Mouse (Mus musculus) embryo, embryonic 11.5 days (tissue): ENCODE data around the gene Mllt3.

Experiments used
- DNase-seq: peaks from one replicate; pipeline ENCODE4 v3.0.0-alpha.2; 2012; ENCODE audit warnings: low read depth, low spot score

The Mllt3 gene

GRCm38 (mm10) chr4:87953268-87953667, 79.9 kb downstream of the Mllt3 start:
- DNase-seq: no peak

GRCm38 (mm10) chr4:87949451-87949850, 83.7 kb downstream of the Mllt3 start:
- DNase-seq: no peak

DNA sequence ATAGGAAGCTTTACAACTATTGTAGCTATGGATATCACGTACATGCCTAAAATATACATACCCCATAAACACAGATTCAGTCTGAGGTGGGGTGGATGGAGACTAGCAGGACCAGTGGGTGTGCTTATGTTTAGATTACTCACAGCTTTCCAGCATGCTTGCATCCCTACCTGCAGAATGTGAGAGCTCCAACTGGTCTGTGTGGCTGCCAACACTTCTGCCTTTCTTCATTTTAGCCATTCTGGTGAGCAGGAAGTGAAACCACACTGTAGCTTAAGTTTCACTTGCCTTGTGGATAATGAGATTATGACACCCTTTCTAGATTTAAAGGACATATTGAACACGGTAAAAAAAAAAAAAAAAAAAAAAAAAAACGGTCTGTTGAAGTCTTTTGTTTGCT, 88.8 kb downstream of the Mllt3 start:
- no peak for DNase-seq

DNA sequence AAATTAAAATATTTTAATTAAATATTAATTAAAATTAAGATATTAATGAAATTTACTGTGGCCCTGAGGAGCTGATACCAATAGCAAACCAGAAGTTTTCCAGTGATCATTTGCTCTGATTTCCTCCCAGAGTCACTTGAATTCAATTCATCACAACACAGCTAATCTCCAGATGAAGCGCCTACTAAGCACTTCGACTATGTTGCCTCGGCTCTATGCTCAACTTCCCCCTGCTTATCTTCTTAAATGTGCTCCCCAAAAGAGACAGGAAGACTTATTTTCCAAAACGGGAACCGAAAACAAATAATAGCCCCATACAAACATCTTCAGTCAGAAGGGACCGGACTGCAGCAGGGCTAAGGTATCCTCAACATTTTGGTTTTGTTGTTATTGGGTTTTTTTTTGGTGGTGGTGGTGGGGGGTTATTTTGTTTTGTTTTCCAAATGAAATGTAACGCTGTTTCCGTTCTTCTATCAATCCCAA, 90.2 kb downstream of the Mllt3 start:
- DNase-seq: no peak

GRCm38 (mm10) chr4:87939474-87940154, 93.5 kb downstream of the Mllt3 start:
- DNase-seq: no peak

- no peak for DNase-seq
Measured at GRCm38 (mm10) chr4:87936326-87936725, 96.8 kb downstream of the Mllt3 start.

DNA sequence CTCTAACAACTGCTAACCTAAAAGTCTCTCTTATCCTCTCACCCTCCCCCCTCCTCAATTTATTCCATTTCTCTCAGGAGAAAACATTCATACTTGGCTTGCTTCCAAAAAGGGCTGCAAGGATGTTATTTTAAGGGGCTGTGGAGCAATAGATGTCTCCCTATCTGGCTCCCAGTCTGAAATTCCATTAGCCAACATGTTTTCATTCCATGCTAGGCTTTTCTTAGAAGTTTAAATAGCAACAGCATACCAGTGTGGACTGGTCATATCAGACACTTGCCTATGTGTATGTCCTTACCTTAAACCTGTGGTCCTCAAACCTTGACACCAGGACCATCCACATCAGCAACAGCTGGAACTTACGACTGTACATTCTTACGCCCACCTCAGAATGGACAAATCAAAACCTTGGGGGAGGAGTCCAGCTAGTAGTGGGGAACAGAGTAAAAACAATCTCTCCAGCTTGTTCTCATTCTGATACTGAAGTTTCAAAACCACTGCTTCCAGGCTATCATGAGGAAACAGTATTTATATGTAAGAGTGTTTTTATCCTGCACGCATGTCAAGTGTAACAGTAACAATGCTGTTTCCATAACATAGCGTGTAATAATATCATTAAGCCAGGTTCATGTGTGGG, 99.3 kb downstream of the Mllt3 start:
- peak; percentile 17 for DNase-seq

DNA sequence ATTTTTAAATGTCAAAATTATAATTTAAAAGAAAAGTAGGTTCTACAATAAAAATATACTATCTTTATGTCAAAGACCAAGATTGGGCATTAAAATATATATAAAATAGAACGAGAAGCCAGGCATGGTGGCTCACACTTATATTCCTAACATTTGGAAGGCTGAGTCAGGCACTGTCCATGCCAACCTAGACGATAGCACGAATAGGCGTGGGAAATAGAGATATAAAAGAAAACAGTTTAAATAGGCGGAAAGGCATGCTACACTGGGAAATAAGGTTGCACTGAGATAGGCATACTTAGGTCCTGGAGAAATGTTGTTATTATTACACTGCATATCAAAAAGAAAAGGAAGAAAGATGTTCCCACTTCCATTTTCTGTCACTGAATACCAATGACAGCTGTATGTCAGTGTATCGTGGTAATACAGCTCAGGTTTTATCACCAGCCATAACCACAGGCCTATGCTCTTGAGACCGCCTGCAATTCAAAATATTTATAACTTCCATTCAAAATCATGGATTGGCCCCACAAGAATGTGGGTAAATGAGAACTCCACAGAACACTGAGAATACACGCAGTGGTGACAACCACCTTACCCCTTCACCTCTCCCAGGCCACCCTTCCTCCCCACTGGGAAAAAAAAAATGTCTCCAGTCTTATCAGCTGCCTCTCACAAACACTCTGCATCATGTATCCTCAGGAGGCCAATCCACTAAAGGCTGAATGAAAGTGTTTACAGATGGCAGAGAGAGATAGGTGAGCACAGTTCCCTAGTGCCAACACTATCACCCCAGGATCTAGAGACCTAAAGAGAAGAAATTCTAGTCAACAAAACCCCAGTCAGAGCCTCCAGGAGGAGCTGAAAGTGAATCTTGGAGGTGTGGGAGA, 102.6 kb downstream of the Mllt3 start:
- DNase-seq: no peak

GRCm38 (mm10) chr4:87928603-87929199, 104.5 kb downstream of the Mllt3 start:
- DNase-seq: no peak

GRCm38 (mm10) chr4:87927354-87927753, 105.8 kb downstream of the Mllt3 start:
- DNase-seq: no peak

DNA sequence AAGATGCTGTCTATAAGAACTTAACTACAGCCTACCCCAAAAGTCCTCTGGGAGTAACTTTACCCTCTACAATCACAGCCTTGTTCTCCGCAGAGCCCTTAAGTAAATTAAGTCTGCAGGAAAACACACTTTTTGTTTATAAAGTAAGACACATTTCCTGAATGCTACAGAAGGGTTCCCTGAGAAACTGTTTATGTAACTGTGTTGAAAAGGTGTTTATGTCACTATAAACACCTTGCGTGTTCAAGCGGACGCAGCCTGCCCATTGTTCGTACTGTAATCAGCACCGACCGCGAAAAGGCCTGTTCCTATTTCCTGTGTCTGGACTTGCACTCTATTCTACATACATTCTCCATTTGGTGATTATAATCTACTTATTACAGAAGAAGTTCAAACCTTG, 112.5 kb downstream of the Mllt3 start:
- DNase-seq: no peak

- DNase-seq: no peak
Measured at GRCm38 (mm10) chr4:87911172-87911994, 121.8 kb downstream of the Mllt3 start.

DNA sequence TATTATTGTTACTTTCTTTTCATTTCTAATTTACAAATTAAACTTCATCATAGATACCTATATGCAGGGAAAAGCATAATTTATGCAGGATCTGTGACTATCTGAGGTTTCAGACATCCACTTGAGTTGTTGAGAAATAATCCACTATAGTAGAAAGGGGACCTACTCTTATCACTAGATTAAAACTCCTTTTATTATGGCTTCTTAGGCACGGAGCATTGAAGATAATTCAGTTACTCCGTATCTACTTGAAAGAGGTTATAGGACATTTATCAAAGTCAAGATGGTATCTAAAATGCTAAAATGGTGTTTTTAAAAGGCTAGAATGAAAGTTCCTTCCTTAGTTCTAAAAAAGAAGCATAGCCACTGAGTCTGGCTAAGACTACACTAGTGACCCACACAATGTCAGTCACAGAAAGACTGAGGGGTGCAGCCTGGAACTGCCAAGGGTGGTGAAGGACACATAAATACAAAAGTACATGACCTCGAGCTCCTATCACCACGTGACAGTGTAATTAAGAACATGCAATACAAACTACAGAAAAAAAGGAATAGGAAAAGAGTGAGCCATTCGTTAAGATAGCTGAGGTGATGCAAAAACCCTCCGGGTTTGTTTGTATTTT, 127.9 kb downstream of the Mllt3 start:
- no peak for DNase-seq

DNA sequence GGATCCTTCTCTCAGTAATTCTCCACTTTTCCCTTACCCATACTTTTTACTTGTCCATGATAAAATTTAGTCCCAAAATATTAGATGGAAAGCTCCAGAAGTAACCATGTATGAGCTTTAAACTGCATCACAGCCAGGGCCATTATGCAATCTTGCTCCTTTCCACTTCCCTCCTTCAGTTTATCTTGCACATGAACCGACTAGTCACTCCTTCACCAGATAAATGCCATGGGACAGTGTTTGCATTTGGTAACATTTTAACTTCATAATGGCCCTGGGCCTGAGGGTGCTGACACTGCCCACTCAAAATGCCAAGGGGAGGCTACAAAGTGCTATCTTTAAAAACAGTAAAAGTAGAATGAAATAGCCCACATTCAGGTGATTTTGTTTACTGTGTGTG, 128.4 kb downstream of the Mllt3 start:
- no peak for DNase-seq

DNA sequence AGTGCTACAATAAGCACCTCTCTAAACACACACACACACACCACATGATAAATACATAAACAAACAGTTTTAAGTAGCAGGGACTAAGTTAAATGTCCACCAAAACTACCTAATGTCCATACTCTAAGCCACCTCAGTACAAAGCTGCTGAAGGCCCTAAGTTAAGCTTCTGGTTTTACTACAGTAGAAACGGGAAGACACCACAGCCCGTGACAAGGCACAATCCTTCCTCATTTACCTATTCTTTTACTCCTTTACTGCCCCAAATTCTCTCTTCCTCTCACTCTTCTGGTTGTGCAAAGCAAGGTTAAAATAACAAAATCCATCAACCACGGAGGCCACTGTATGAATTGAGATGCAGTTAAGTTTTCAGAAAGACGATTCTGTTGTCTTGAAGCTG, 130.6 kb downstream of the Mllt3 start:
- no peak for DNase-seq

GRCm38 (mm10) chr4:87901166-87901565, 132.0 kb downstream of the Mllt3 start:
- DNase-seq: no peak

DNA sequence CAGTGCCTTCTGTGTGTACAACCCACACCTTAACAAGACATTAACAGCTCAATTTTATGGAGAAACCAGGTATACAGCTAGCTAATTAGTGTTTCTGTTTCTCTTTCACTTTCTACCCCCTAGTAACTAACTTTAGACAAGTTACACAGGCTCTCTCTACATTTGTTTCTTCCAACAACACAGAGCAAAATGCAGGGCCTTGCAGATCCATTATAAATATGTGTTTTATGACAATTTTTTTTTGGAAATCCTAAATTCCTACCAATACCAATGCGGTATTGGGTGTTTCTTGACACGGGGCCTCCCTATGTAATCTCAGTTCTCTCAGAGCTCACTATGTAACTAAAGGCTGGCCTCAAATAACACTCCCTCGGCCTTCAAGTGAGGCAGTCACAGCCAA, 139.7 kb downstream of the Mllt3 start:
- no peak for DNase-seq

GRCm38 (mm10) chr4:87893012-87893411, 140.2 kb downstream of the Mllt3 start:
- DNase-seq: no peak

DNA sequence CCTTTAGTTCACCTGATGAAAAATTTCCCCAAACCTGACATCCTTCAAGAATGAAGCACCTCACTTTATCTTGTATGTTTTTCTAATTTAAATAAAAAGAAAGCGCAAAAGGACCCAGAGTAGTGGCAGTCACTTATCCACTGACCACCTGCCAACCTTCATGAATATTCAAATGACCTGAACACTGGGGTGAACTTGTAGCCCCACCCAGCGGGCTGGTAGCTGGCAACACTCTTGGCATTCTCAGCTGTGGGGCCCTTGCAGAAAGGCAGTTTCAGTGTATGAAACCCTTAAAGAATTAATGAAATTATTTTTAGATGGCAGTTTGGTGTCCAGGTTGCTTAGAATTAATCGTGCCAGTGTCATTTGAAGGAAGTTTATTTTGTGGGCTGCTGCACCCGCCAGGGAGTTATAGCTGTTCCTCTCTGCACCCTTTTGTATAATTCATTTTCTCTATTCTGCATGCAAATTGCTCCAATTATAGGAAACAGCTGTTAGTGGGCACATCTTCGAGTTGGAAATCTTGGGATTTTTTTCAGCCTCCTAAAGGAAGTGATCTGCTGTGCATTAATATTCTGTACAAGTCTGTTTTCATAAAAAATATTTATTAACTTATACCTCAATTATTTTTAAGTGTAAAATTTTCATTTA, 149.8 kb downstream of the Mllt3 start:
- no peak for DNase-seq

DNA sequence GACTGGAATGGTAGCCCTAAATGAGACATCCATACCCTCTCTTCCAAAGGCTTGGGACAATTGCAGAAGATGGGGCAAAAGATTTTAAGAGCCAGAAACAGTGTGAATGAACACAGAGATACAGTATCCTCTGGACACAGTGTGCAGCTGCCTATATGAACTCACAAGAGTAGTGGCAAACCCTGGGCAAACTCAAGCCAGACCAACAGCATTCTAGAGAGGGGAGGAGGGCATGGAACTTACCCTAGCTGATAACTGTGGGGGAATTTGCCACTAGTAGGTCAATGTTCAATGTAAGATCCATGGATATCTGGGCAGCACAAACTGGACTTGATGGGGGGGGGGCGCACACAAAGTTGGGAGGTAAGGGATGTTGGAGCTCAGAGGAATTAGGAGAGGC, 151.2 kb downstream of the Mllt3 start:
- no peak for DNase-seq
